Mouse (Mus musculus) ES-E14 (cell line): ENCODE data around the gene Lrmda.

Experiments used
- HCFC1 ChIP-seq: IDR thresholded peaks from 2 replicates; pipeline ENCODE4 v1.6.1; 2012; ENCODE audit warnings: low read length, inconsistent platforms, borderline replicate concordance; ENCODE audit not compliant: insufficient read depth
- ZC3H11A ChIP-seq: IDR thresholded peaks from 2 replicates; pipeline ENCODE4 v1.6.1; 2012; ENCODE audit warnings: low read depth, mild to moderate bottlenecking, inconsistent platforms, low read length, borderline replicate concordance

DNA sequence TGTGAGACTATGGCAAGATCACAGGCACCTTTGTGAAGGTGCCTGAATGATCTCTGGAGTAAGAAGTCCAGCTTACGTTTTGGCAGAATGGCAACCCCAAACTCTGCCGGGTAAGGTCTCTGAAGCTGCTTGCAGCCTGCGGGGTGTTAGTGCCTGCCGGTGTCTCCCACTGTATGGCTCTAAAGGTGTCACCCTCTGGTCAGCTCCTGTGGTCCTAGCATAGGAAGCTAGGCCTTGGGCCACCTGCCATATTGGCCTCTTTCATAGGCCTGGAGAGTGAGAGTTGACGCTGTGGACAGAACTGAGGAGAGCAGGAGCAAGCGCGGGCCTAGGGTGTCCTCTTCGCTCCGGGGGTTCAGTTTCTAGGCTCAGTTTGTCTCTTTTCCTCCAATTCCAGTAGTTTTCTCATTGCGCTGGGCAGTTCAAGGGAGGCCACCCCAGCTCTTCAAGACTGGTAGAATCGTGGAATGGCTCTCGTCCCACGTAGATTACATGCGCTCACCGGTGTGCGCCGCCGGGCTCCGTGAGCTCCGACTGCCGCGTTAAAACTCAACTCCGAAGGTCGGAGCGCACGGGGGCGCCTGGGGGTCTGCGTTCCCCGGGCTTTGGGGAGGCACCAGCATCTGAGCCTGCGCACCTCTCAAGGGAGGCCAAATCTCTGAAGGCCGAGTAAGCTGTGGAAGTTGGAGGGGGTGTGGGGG, 29.0 kb upstream of the Lrmda start:
- TF ChIP-seq ZC3H11A, result no peak
- TF ChIP-seq HCFC1, result no peak
